Mouse (Mus musculus): Measurements from ENCODE around the gene Tbx19. TPM values are rescaled to one million over a fixed set of nuclear protein-coding genes. Genes with fewer than 3 reads are reported as not detected.

The Tbx19 gene
- polyA plus RNA-seq, 1 experiment, result 0.01 TPM

DNA sequence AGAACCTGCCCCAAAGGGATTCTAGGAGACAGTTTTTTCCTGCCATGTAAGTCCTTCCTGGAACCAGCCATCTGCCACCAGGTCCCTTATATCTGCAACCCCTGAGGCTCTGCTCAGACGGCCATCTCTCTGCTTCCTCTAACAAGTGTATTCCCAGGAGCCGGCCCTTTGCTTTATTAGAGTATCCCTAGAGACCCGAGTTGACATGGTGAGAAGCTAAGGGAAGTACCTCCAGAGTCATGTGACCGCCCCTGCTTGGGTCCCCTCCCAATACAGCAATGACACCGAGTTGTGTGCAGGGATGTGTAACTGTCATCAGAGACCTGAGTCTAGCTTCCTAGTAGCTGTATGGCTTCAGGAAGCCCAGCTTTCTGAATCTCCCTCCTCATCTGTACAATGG lies 27.3 kb downstream of the Tbx19 start:
- no peaks in the 10 kb centered on the region for H3K9me3 ChIP-seq (ENCODE audit: control insufficient read depth, low read length)
- no peak overlapping the region for H3K4me3 ChIP-seq (replicated peaks)
- TF ChIP-seq GATA1 (IDR thresholded peaks at IDR 0.05; ENCODE audit: low read length), result no peak
- no peak for TF ChIP-seq TAL1 (IDR thresholded peaks at IDR 0.05; ENCODE audit: low read length)
- no peaks in the 10 kb centered on the region for H3K36me3 ChIP-seq (ENCODE audit: control insufficient read depth)
- no peaks in the 10 kb centered on the region for H3K27me3 ChIP-seq (ENCODE audit: control insufficient read depth)
- peaks cover 7% of the 10 kb centered on the region for H3K4me1 ChIP-seq (ENCODE audit: control insufficient read depth)

DNA sequence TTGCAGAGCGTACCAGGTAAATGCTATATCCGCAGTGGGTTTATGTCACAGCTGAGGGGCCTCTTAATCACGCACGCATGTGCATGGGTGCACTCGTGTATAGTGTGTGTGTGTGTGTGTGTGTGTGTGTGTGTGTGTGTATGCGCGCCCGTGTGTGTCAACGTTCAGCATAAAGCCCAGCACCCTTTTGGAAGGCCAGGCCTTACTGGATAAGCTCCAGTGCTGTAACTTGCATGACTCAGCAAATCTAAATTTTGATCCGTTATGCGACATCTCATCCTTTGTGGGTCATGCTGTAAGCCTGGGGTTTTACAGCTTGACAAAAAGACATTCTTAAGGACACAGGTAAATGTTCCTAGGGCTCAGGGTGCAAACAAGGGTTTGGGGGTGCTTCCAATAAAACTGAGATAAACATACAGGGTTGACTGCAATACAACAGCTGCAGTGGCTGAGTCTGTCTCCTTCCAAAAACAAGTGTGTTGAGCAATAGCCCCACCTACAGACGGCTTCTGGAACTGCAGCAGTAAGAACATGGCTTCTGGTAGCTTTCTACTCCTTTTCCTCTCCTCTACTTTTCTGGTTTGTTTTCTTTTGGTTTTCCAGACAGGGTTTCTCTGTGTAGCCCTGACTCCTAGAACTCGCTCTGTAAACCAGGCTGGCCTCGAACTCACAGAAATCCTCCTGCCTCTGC lies 28.2 kb downstream of the Tbx19 start:
- H3K4me3 ChIP-seq (replicated peaks), result peak overlapping the region; percentile 12
- TF ChIP-seq GATA1 (IDR thresholded peaks at IDR 0.05; ENCODE audit: low read length) (no peak), TAL1 (IDR thresholded peaks at IDR 0.05; ENCODE audit: low read length) (no peak)
- H3K9me3 ChIP-seq (ENCODE audit: control insufficient read depth, low read length), result no peaks in the 10 kb centered on the region
- H3K36me3 ChIP-seq (ENCODE audit: control insufficient read depth), result no peaks in the 10 kb centered on the region
- H3K27me3 ChIP-seq (ENCODE audit: control insufficient read depth), result no peaks in the 10 kb centered on the region
- peaks cover 7% of the 10 kb centered on the region for H3K4me1 ChIP-seq (ENCODE audit: control insufficient read depth)

DNA sequence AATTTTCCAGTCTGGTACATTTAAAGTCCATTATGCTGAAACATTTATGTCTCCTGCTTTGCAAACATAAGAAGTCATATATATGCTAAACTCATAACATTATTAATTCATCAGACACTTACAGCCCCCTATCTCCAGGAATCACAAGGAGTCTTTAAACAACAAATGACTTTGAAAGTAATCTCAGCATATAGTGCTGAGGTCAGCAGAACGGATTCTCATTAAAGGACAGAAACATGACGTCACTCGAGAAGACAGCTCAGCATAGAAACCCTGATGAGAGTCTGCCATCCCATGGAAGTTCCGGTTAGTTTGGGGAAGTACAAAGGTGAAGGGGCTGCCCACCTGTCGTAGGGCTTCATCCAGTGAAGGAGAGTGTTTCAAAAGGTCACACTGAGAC lies 31.0 kb downstream of the Tbx19 start:
- Histone ChIP-seq H3K4me1 (ENCODE audit: control insufficient read depth) (peaks cover 7% of the 10 kb centered on the region), H3K27me3 (ENCODE audit: control insufficient read depth) (no peaks in the 10 kb centered on the region), H3K4me3 (replicated peaks) (no peak overlapping the region), H3K9me3 (ENCODE audit: control insufficient read depth, low read length) (no peaks in the 10 kb centered on the region), H3K36me3 (ENCODE audit: control insufficient read depth) (no peaks in the 10 kb centered on the region)
- no peak for TF ChIP-seq GATA1 (IDR thresholded peaks at IDR 0.05; ENCODE audit: low read length)
- no peak for TF ChIP-seq TAL1 (IDR thresholded peaks at IDR 0.05; ENCODE audit: low read length)

DNA sequence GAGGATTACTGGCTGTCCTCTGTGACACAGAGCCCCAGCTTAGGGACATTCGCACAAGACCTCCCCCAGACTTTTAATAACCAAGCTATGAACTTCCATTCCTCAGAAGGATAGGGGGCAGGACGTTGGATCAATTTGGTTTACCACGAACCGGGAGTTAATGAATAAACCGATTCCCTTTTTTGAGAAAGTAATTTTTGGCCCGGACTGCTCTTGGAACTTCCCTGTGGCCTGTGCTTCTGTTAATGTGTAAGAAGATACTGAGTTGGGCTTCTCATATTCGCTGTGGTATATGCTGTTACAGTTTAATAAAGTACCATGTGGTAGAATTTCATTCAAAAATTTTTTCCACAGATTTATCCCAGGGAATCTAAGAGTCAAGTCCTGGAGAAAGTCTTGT lies 39.5 kb downstream of the Tbx19 start:
- TF ChIP-seq TAL1 (IDR thresholded peaks at IDR 0.05; ENCODE audit: low read length) (no peak), GATA1 (IDR thresholded peaks at IDR 0.05; ENCODE audit: low read length) (no peak)
- H3K27me3 ChIP-seq (ENCODE audit: control insufficient read depth), result peaks cover 28% of the 10 kb centered on the region
- peaks cover 7% of the 10 kb centered on the region for H3K4me1 ChIP-seq (ENCODE audit: control insufficient read depth)
- H3K9me3 ChIP-seq (ENCODE audit: control insufficient read depth, low read length), result no peaks in the 10 kb centered on the region
- H3K36me3 ChIP-seq (ENCODE audit: control insufficient read depth), result no peaks in the 10 kb centered on the region
- H3K4me3 ChIP-seq (replicated peaks), result no peak overlapping the region

DNA sequence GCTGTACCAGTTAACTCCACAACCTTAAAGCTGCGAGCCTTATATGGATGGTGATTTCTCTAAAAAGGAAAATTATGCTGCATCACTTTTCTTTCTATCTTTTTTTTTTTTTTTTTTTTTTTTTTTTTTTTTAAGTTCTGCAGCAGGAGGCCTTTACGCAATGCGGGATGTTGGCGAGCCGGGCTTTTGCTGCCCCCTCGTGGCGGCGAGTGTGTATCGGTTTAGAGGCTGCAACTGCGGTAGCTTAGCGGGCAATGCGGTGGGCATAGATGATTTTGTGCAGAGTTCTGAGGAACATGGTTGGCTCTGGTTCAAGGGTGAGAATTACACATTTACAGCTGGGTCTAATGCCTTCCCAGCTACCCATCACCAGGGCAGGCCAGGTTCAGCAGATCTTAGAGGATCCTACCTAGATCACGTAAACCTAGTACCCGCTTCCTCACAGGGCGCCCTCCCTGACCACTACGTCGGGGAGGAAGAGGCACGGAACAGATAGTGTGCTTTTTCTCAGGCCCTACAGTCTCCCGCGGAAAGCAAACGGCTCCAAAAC lies 40.1 kb downstream of the Tbx19 start:
- Histone ChIP-seq H3K4me3 (replicated peaks) (no peak overlapping the region), H3K9me3 (ENCODE audit: control insufficient read depth, low read length) (no peaks in the 10 kb centered on the region), H3K4me1 (ENCODE audit: control insufficient read depth) (peaks cover 9% of the 10 kb centered on the region), H3K27me3 (ENCODE audit: control insufficient read depth) (peaks cover 28% of the 10 kb centered on the region), H3K36me3 (ENCODE audit: control insufficient read depth) (no peaks in the 10 kb centered on the region)
- TF ChIP-seq GATA1 (IDR thresholded peaks at IDR 0.05; ENCODE audit: low read length) (no peak), TAL1 (IDR thresholded peaks at IDR 0.05; ENCODE audit: low read length) (no peak)

DNA sequence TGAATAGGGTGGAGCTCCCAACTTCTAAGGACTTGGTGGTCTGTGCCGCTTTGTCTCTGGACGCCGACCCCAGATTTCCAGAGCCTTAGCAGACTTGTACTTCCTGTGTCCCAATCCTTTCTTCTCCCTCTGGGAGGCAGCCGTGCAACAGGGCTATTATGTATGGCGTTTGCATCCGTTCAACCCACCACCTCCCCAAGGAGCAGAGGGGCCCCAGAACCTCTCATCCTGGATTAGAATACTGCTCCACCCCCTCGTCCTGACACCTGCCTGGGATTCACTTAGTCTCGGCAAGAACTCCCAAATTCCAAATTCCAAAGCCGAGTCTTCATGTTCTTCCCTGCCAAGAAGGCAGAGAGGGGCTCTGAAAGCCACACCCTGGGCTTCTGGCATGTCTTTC lies 40.8 kb downstream of the Tbx19 start:
- peaks cover 28% of the 10 kb centered on the region for H3K27me3 ChIP-seq (ENCODE audit: control insufficient read depth)
- H3K4me3 ChIP-seq (replicated peaks), result no peak overlapping the region
- peaks cover 16% of the 10 kb centered on the region for H3K4me1 ChIP-seq (ENCODE audit: control insufficient read depth)
- no peak for TF ChIP-seq TAL1 (IDR thresholded peaks at IDR 0.05; ENCODE audit: low read length)
- no peak for TF ChIP-seq GATA1 (IDR thresholded peaks at IDR 0.05; ENCODE audit: low read length)
- H3K36me3 ChIP-seq (ENCODE audit: control insufficient read depth), result no peaks in the 10 kb centered on the region
- no peaks in the 10 kb centered on the region for H3K9me3 ChIP-seq (ENCODE audit: control insufficient read depth, low read length)

DNA sequence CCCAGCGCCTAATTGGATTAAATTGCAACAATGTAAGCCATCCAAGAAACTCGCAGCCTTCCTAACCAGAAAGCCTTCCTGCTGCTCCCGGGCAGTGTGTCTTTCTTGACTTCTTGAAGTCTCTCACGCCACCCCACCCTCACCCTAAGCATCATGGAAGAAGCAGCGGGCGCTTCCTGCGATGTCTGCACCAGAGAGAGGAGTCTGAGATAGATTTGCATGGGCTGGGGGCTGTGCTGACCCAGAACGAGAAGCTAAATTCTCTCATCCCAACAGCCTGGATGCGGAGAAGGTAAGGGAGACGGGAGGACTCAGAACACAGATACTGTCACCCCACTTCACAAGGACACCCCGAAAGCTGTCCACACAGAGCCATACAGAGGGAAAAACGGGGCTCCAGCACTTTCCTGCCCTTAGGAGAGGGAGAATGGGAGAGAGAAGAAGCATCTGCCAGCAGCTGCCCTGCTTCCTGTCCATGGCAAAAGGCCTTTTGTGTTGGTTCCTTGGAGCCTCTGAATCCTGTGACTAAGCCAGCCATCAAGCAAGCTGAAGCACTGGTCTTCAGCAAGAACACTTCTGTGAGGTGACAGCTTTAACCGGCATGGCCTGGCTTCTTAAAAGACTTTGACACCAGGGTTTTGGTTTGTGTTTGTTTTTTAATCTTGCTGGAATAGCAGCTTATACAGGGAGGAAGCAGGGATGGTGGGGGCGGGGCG lies 41.4 kb downstream of the Tbx19 start:
- Histone ChIP-seq H3K36me3 (ENCODE audit: control insufficient read depth) (no peaks in the 10 kb centered on the region), H3K4me3 (replicated peaks) (no peak overlapping the region), H3K27me3 (ENCODE audit: control insufficient read depth) (peaks cover 28% of the 10 kb centered on the region), H3K9me3 (ENCODE audit: control insufficient read depth, low read length) (no peaks in the 10 kb centered on the region), H3K4me1 (ENCODE audit: control insufficient read depth) (peaks cover 22% of the 10 kb centered on the region)
- no peak for TF ChIP-seq GATA1 (IDR thresholded peaks at IDR 0.05; ENCODE audit: low read length)
- TF ChIP-seq TAL1 (IDR thresholded peaks at IDR 0.05; ENCODE audit: low read length), result no peak

DNA sequence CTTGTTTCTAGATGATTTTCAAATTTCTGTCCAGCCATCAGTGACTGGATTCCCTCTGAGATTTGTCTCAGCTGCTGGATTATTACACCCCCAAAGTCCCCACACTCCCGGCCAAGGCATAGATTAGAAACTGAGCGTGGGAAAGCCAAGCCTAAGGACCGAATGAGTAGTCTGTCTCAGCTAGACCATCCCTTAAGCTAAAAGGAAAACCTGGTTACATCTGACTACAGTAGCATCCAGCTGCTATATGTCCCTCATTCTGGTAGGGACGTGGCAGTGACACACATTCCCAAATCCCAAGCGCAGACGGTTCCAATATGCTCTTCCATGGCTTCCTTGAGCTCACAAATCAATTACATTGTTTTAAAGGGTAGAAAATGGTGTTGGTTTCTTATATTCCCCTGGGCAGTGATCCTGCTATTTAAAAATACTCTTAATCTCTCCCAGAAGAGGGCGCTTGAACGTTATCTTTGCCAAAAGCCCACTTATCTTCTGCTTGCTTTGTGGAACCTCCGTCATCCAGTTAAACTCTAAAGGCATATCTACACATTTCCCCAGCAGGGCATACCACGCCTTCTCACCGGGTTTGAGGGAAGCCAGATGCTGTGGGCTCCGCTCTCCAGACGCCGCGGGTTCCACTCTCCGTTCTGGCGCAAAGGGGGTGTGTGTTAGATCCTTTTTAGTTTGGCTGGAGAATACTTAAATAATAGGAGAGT lies 46.0 kb downstream of the Tbx19 start:
- H3K4me3 ChIP-seq (replicated peaks), result no peak overlapping the region
- TF ChIP-seq GATA1 (IDR thresholded peaks at IDR 0.05; ENCODE audit: low read length) (peak; percentile 45; the same call in 1 of the 2 replicates), TAL1 (IDR thresholded peaks at IDR 0.05; ENCODE audit: low read length) (no peak)

DNA sequence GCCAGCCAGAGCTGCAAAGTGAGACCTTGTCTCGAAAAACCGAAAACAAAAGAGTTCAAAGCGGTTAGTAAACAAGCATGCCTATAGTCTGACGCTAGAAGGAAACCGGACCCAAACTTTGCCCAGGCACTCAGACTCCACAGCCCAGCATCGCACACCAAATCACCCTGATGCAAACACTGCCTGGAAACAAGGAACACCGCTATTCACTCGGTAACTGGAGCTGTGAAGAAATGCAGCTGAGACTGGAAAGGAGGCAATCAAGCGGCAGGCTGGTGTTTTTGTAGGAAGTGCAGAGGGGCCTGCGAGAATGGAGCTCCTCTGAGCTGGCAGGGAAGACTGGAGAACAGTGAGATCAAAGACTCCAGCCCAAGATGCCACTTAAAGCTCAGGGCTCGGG lies 46.9 kb downstream of the Tbx19 start:
- Histone ChIP-seq H3K36me3 (ENCODE audit: control insufficient read depth) (no peaks in the 10 kb centered on the region), H3K9me3 (ENCODE audit: control insufficient read depth, low read length) (no peaks in the 10 kb centered on the region), H3K4me1 (ENCODE audit: control insufficient read depth) (peaks cover 48% of the 10 kb centered on the region), H3K27me3 (ENCODE audit: control insufficient read depth) (peaks cover 21% of the 10 kb centered on the region), H3K4me3 (replicated peaks) (no peak overlapping the region)
- TF ChIP-seq GATA1 (IDR thresholded peaks at IDR 0.05; ENCODE audit: low read length), result no peak
- no peak for TF ChIP-seq TAL1 (IDR thresholded peaks at IDR 0.05; ENCODE audit: low read length)

More for the DNA sequence above, 46.0 kb downstream of the Tbx19 start:
- Histone ChIP-seq H3K36me3 (ENCODE audit: control insufficient read depth) (no peaks in the 10 kb centered on the region), H3K9me3 (ENCODE audit: control insufficient read depth, low read length) (no peaks in the 10 kb centered on the region), H3K27me3 (ENCODE audit: control insufficient read depth) (peaks cover 28% of the 10 kb centered on the region), H3K4me1 (ENCODE audit: control insufficient read depth) (peaks cover 39% of the 10 kb centered on the region)
